Mouse (Mus musculus) gastrocnemius, postnatal 25 days (tissue): Measurements from ENCODE around the gene Msantd1. TPM values are rescaled to one million over a fixed set of nuclear protein-coding genes. Genes with fewer than 3 reads are reported as not detected.
A peak's percentile ranks its signal among the peaks of the same experiment; 100 is the strongest.

Source experiments
- DNase-seq: peaks from one replicate; pipeline ENCODE4 v3.0.0; 2022
- total RNA-seq, 2 experiments: library from RNA; stranded (reverse); gene quantifications; 1 replicate in 1 of 2; 2 replicates in 1 of 2; pipeline ENCODE4 v1.2.3; 2021

Gene Msantd1
- total RNA-seq, 2 experiments from 2014 or later: 0.13 to 0.36 TPM

- DNase-seq: no peak
Observed at GRCm38 (mm10) chr5:34924519-34924918, 16.7 kb downstream of the Msantd1 start.

- DNase-seq: no peak
Observed at GRCm38 (mm10) chr5:34927648-34928047, 19.8 kb downstream of the Msantd1 start.

GRCm38 (mm10) chr5:34930151-34930975 lies 22.6 kb downstream of the Msantd1 start:
- no peak for DNase-seq

- no peak for DNase-seq
Observed at GRCm38 (mm10) chr5:34931091-34931490, 23.3 kb downstream of the Msantd1 start.

- DNase-seq: peak; percentile 27
Observed at GRCm38 (mm10) chr5:34931516-34932457, 24.0 kb downstream of the Msantd1 start.

- DNase-seq: no peak
Observed at GRCm38 (mm10) chr5:34932458-34932806, 24.6 kb downstream of the Msantd1 start.

- DNase-seq: no peak
Observed at GRCm38 (mm10) chr5:34933461-34933860, 25.6 kb downstream of the Msantd1 start.

GRCm38 (mm10) chr5:34941710-34942470 lies 34.1 kb downstream of the Msantd1 start:
- no peak for DNase-seq

GRCm38 (mm10) chr5:34943428-34943827 lies 35.6 kb downstream of the Msantd1 start:
- no peak for DNase-seq

GRCm38 (mm10) chr5:34948861-34949760 lies 41.3 kb downstream of the Msantd1 start, which contains the start of gene Rgs12:
Gene Rgs12, plus strand, starts transcription at chr5:34949445.
- peak; percentile 93 for DNase-seq

- no peak for DNase-seq
Observed at GRCm38 (mm10) chr5:34949769-34950211, 42.0 kb downstream of the Msantd1 start.

GRCm38 (mm10) chr5:34950486-34951160 lies 42.8 kb downstream of the Msantd1 start:
- DNase-seq: no peak

- DNase-seq: peak; percentile 37
Observed at GRCm38 (mm10) chr5:34951161-34951834, 43.5 kb downstream of the Msantd1 start.

- no peak for DNase-seq
Observed at GRCm38 (mm10) chr5:34954508-34954907, 46.7 kb downstream of the Msantd1 start.

GRCm38 (mm10) chr5:34955630-34956029 lies 47.8 kb downstream of the Msantd1 start:
- no peak for DNase-seq

GRCm38 (mm10) chr5:34956151-34956550 lies 48.3 kb downstream of the Msantd1 start:
- no peak for DNase-seq

- DNase-seq: peak; percentile 29
Observed at GRCm38 (mm10) chr5:34957015-34957414, 49.2 kb downstream of the Msantd1 start.

- no peak for DNase-seq
Observed at GRCm38 (mm10) chr5:34960021-34960420, 52.2 kb downstream of the Msantd1 start.

- no peak for DNase-seq
Observed at GRCm38 (mm10) chr5:34965531-34965930, 57.7 kb downstream of the Msantd1 start.

GRCm38 (mm10) chr5:34968386-34968785 lies 60.6 kb downstream of the Msantd1 start:
- DNase-seq: no peak
